ENCODE assay signal across 8 mouse cellular contexts in the genomic region with DNA sequence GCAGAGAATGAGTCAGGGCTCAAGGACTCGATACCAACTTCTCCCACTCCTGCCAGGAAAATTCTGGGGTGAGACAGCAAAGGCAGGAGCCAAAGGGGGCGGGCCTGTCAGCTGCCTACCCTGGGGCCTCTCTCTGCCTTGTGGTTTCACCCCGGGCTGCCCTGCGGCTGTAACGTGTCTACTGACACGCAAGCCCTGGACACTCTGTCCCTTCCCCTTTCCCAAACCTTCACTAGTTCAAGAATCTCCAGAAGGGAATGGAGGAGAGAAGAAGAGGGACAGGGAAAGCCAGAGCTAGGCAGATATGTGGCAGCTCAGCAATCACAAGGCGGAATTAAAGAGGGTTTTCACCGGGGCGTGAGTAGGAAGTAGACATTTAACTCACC. TPM values are rescaled to one million over a fixed set of nuclear protein-coding genes. Genes with fewer than 3 reads are reported as not detected.
DNase-seq lines count a peak whose midpoint lies in the region; ATAC-seq and TF ChIP-seq lines count a peak whose summit lies in the region.

No protein-coding gene starts in this region.

- ATAC-seq in Patski, result peak; percentile 71
- no peak for ATAC-seq in liver, embryonic 11.5 days (replicated peaks; ENCODE audit: low FRiP score)

- POLR2A ChIA-PET in Patski (lab: Charles Lee), result interaction anchor here (2.8 kb wide), 1 partner anchor 30 kb away, joined by 15 read pairs; the partner anchor contains the start of gene Npepps

- peak overlapping the region; percentile 27; the same call in 1 of the 2 replicates for H3K9ac ChIP-seq in liver, embryonic 11.5 days (ENCODE audit: low read depth, low read length)

- CTCF ChIA-PET in Patski (lab: Charles Lee), result interaction anchor here (1.3 to 3.0 kb wide), 9 partner anchors 9 to 109 kb away, joined by 3 to 16 read pairs (median 7); no protein-coding TSS in a partner anchor

- 0 out of 2 replicates have a peak, but pooled peaks cover 1% of the 10 kb centered on the region for H3K4me1 ChIP-seq in cortical plate, adult 2 months (ENCODE audit: control insufficient read depth, insufficient read depth, low read length)
- H3K4me1 ChIP-seq in liver, embryonic 11.5 days (replicated peaks; ENCODE audit: control insufficient read depth, insufficient read depth, low read length), result peaks cover 13% of the 10 kb centered on the region

- H3K4me2 ChIP-seq in liver, embryonic 11.5 days, result peak overlapping the region; percentile 81

- in situ Hi-C loops in Patski (cut with MboI; ENCODE audit: low pct_unique_long_range_greater_than_20kb), result loop anchor here (25.0 kb wide), 1 partner anchor 97 kb away; no protein-coding TSS in a partner anchor

- no peak for TF ChIP-seq CTCF in Patski (IDR thresholded peaks at IDR 0.05)
- no peak for TF ChIP-seq CTCF in cortical plate, adult 2 months (IDR thresholded peaks at IDR 0.05; ENCODE audit: extremely low read depth, insufficient read depth, low read length)

- peak overlapping the region; percentile 43 for H3K4me3 ChIP-seq in cortical plate, adult 2 months (ENCODE audit: insufficient read depth, low read length)
- peak overlapping the region; percentile 44 for H3K4me3 ChIP-seq in liver, embryonic 11.5 days (ENCODE audit: low read depth, low read length)

- DNase-seq in B cell, adult 2 months, result peak; percentile 32 to 38
- DNase-seq in Patski (ENCODE audit: low read depth, low spot score), result peak; percentile 78
- peak; percentile 90 to 93 for DNase-seq in heart, adult 18-20 months
- DNase-seq in kidney, adult 11 months, result peak; percentile 63
- DNase-seq in liver, embryonic 11.5 days (ENCODE audit: low spot score), result peak; percentile 57
- peak; percentile 30 to 43 for DNase-seq in monocyte, adult 2 months (ENCODE audit: low read depth in 1 of 2, low spot score in 2 of 2)
- DNase-seq in spleen, adult 12 weeks (ENCODE audit: low spot score), result no peak

- no peak for TF ChIP-seq POLR2A in cortical plate, adult 2 months (IDR thresholded peaks at IDR 0.05; ENCODE audit: extremely low read depth, insufficient read depth, low read length)

- whole genome bisulfite sequencing in liver, embryonic 11.5 days, result 2% methylated on average over 9 of the region's 9 CpGs

- H3K9me3 ChIP-seq in liver, embryonic 11.5 days (ENCODE audit: control insufficient read depth, low read length), result no peaks in the 10 kb centered on the region

- H3K27me3 ChIP-seq in Patski, result no peaks in the 10 kb centered on the region
- peaks cover 4% of the 10 kb centered on the region; the same call in 1 of the 2 replicates for H3K27me3 ChIP-seq in liver, embryonic 11.5 days (replicated peaks; ENCODE audit: control insufficient read depth, insufficient read depth, low read length)

- H3K27ac ChIP-seq in cortical plate, adult 2 months (ENCODE audit: insufficient read depth, low read length), result peak overlapping the region; percentile 54
- H3K27ac ChIP-seq in liver, embryonic 11.5 days (ENCODE audit: low read depth, low read length), result no peak overlapping the region

- H3K36me3 ChIP-seq in liver, embryonic 11.5 days (ENCODE audit: control insufficient read depth, insufficient read depth, low read length), result no peaks in the 10 kb centered on the region

RNA-seq across cellular contexts. Expression of gene Mrpl45, which starts 6.1 kb away (rescaled TPM):
- polyA plus RNA-seq in Patski (2021), result 43.5 TPM
- 27.7 and 29.5 TPM in 2 replicates for polyA plus RNA-seq in cortical plate, adult 2 months (2012; rRNA removed)
- 10 to 100 TPM; 59.6 to 70.9 TPM for total RNA-seq in heart, adult 18-20 months (2021)
- 62.4 and 63.2 TPM in 2 replicates for polyA plus RNA-seq in liver, embryonic 11.5 days (2014; fragmentation: Nextera tagmentation; extraction: Ambion mirVana)

RNA-seq across cellular contexts. Expression of gene Npepps, which starts 29.0 kb away (rescaled TPM):
- polyA plus RNA-seq in Patski (2021), result 114 TPM
- 81.2 and 88.0 TPM in 2 replicates for polyA plus RNA-seq in cortical plate, adult 2 months (2012; rRNA removed)
- 10 to 100 TPM; 75.9 to 77.7 TPM for total RNA-seq in heart, adult 18-20 months (2021)
- 52.1 and 60.2 TPM in 2 replicates for polyA plus RNA-seq in liver, embryonic 11.5 days (2014; fragmentation: Nextera tagmentation; extraction: Ambion mirVana)

RNA-seq across cellular contexts. Expression of gene Gpr179, which starts 42.4 kb away (rescaled TPM):
- 0.09 TPM for polyA plus RNA-seq in Patski (2021)
- 0.15 and 0.21 TPM in 2 replicates for polyA plus RNA-seq in cortical plate, adult 2 months (2012; rRNA removed)
- not detected for total RNA-seq in heart, adult 18-20 months (2021)
- polyA plus RNA-seq in liver, embryonic 11.5 days (2014; fragmentation: Nextera tagmentation; extraction: Ambion mirVana), result 0.03 TPM in 2 replicates

RNA-seq across cellular contexts. Expression of gene Socs7, which starts 52.9 kb away (rescaled TPM):
- 21.7 TPM for polyA plus RNA-seq in Patski (2021)
- polyA plus RNA-seq in cortical plate, adult 2 months (2012; rRNA removed), result 47.9 and 49.7 TPM in 2 replicates
- 10 to 100 TPM; 21.9 to 22.8 TPM for total RNA-seq in heart, adult 18-20 months (2021)
- 2.2 and 2.4 TPM in 2 replicates for polyA plus RNA-seq in liver, embryonic 11.5 days (2014; fragmentation: Nextera tagmentation; extraction: Ambion mirVana)
